Mouse (Mus musculus): ENCODE results near the gene Rab40c. TPM values are rescaled to one million over a fixed set of nuclear protein-coding genes. Genes with fewer than 3 reads are reported as not detected.
A peak's percentile ranks its signal among the peaks of the same experiment; 100 is the strongest.

Rab40c gene
- not detected in 2 replicates for polyA plus RNA-seq (2012; ENCODE audit: insufficient read depth, insufficient read length, low replicate concordance, missing spikeins)

- TF ChIP-seq CTCF (IDR thresholded peaks at IDR 0.05; ENCODE audit: insufficient read depth, low read depth, low read length): no peak
- no peak for TF ChIP-seq POLR2A (IDR thresholded peaks at IDR 0.05; ENCODE audit: insufficient read depth, low read depth, low read length)
- Histone ChIP-seq H3K4me1 (ENCODE audit: control insufficient read depth, insufficient read depth, low read length) (peaks cover 10% of the 10 kb centered on the region), H3K4me3 (ENCODE audit: insufficient read depth, low read depth, low read length) (peak within 1 kb of the TSS; percentile 84), H3K27ac (ENCODE audit: insufficient read depth, low read depth, low read length) (peak within 1 kb of the TSS; percentile 90)
- under 1% methylated on average over 68 of the region's 78 CpGs for WGBS
Observed at GRCm38 (mm10) chr17:25919144-25919785, at the start of gene Rab40c. Gene Rab40c (minus strand): TSS chr17:25919727.

DNA sequence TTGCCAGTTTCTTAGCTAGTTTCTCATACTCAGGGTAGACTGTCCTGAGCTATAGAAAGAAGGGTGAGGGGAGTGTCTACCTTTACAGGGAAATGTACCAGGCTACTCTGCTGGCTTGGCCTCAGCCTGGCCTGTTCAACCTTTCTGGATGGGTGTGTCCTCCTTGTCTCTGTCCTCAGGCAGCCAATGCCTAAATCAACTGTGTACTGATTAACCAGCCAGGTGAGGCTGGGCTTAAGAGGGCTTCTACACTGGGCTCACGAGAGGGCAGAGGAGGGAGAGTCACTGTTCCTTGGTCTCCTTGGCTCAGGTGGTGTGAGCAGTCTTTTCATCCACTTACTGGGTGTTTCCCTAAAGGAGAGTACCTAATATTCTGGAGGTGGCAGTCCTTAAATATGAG is 48.6 kb upstream of the Rab40c start:
- Histone ChIP-seq H3K4me3 (ENCODE audit: insufficient read depth, low read depth, low read length) (no peak overlapping the region), H3K27ac (ENCODE audit: insufficient read depth, low read depth, low read length) (no peak overlapping the region), H3K4me1 (ENCODE audit: control insufficient read depth, insufficient read depth, low read length) (peaks cover 2% of the 10 kb centered on the region; the same call in 1 of the 2 replicates)
- 87% methylated on average over 1 of the region's 1 CpGs for WGBS
- TF ChIP-seq CTCF (IDR thresholded peaks at IDR 0.05; ENCODE audit: insufficient read depth, low read depth, low read length): no peak
- no peak for TF ChIP-seq POLR2A (IDR thresholded peaks at IDR 0.05; ENCODE audit: insufficient read depth, low read depth, low read length)

GRCm38 (mm10) chr17:25967652-25968051 is 48.1 kb upstream of the Rab40c start:
- no peak overlapping the region for H3K4me3 ChIP-seq (ENCODE audit: insufficient read depth, low read depth, low read length)
- peaks cover 2% of the 10 kb centered on the region; the same call in 1 of the 2 replicates for H3K4me1 ChIP-seq (ENCODE audit: control insufficient read depth, insufficient read depth, low read length)
- no peak overlapping the region for H3K27ac ChIP-seq (ENCODE audit: insufficient read depth, low read depth, low read length)
- TF ChIP-seq POLR2A (IDR thresholded peaks at IDR 0.05; ENCODE audit: insufficient read depth, low read depth, low read length) (no peak), CTCF (IDR thresholded peaks at IDR 0.05; ENCODE audit: insufficient read depth, low read depth, low read length) (no peak)
- WGBS: 23% methylated on average over 3 of the region's 3 CpGs

- TF ChIP-seq CTCF (IDR thresholded peaks at IDR 0.05; ENCODE audit: insufficient read depth, low read depth, low read length) (no peak), POLR2A (IDR thresholded peaks at IDR 0.05; ENCODE audit: insufficient read depth, low read depth, low read length) (no peak)
- no peak overlapping the region for H3K4me3 ChIP-seq (ENCODE audit: insufficient read depth, low read depth, low read length)
- no peak overlapping the region for H3K27ac ChIP-seq (ENCODE audit: insufficient read depth, low read depth, low read length)
- peaks cover 2% of the 10 kb centered on the region; the same call in 1 of the 2 replicates for H3K4me1 ChIP-seq (ENCODE audit: control insufficient read depth, insufficient read depth, low read length)
- 64% methylated on average over 7 of the region's 7 CpGs for WGBS
Observed at GRCm38 (mm10) chr17:25964271-25964670, 44.7 kb upstream of the Rab40c start.

DNA sequence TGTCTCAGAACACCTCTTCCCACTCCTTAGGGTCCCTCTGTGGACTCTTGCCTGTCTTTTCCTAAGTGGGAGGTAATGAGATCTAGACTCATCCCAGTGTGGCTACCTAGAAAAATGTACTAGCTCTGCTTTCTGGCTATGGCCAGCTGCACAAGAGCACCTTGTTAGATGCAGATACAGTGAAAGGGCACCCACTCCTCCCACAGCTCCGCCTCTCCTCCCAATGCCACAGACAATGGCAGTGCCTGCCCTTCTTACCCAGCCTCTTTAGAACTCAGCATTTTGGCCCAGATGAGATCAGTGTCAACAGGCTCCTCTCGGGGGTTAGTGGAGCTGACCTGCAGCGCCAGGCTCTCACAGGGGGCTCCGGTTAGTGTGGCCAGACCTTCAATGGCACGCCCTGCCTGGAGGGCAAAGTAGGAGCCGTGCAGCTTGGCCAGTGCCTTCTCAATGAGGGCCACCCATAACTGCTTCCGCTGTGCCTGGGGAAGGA is 42.9 kb upstream of the Rab40c start:
- H3K4me3 ChIP-seq (ENCODE audit: insufficient read depth, low read depth, low read length): no peak overlapping the region

DNA sequence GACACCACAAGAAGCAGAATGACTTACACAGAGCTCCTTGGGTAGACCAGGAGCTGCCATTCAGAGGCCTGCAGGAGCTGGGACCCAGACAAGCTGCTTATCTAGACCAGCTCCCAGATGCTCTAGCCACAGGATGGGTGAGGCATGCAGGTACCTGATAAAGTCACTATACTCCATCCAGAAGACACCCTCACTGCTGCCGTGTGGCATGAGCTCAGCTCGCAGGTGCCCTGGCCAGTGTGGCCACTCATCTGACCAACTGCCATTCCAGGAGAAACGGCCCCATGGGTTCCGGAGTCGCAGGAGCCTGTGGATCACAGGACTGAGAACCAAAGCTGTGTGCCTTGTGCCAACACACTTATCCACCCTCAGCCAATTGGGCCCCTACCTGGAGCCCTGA is 42.0 kb upstream of the Rab40c start:
- H3K4me3 ChIP-seq (ENCODE audit: insufficient read depth, low read depth, low read length): no peak overlapping the region
- 99% methylated on average over 5 of the region's 5 CpGs for WGBS
- H3K27ac ChIP-seq (ENCODE audit: insufficient read depth, low read depth, low read length): no peak overlapping the region
- no peaks in the 10 kb centered on the region for H3K4me1 ChIP-seq (ENCODE audit: control insufficient read depth, insufficient read depth, low read length)
- no peak for TF ChIP-seq POLR2A (IDR thresholded peaks at IDR 0.05; ENCODE audit: insufficient read depth, low read depth, low read length)
- no peak for TF ChIP-seq CTCF (IDR thresholded peaks at IDR 0.05; ENCODE audit: insufficient read depth, low read depth, low read length)

More for the DNA sequence above, 42.9 kb upstream of the Rab40c start:
- WGBS: 90% methylated on average over 7 of the region's 7 CpGs
- no peak overlapping the region for H3K27ac ChIP-seq (ENCODE audit: insufficient read depth, low read depth, low read length)
- TF ChIP-seq CTCF (IDR thresholded peaks at IDR 0.05; ENCODE audit: insufficient read depth, low read depth, low read length): no peak
- TF ChIP-seq POLR2A (IDR thresholded peaks at IDR 0.05; ENCODE audit: insufficient read depth, low read depth, low read length): no peak
- H3K4me1 ChIP-seq (ENCODE audit: control insufficient read depth, insufficient read depth, low read length): no peaks in the 10 kb centered on the region

- no peak for TF ChIP-seq CTCF (IDR thresholded peaks at IDR 0.05; ENCODE audit: insufficient read depth, low read depth, low read length)
- no peak for TF ChIP-seq POLR2A (IDR thresholded peaks at IDR 0.05; ENCODE audit: insufficient read depth, low read depth, low read length)
- Histone ChIP-seq H3K27ac (ENCODE audit: insufficient read depth, low read depth, low read length) (no peak overlapping the region), H3K4me1 (ENCODE audit: control insufficient read depth, insufficient read depth, low read length) (no peaks in the 10 kb centered on the region), H3K4me3 (ENCODE audit: insufficient read depth, low read depth, low read length) (no peak overlapping the region)
- 91% methylated on average over 23 of the region's 23 CpGs for WGBS
Observed at GRCm38 (mm10) chr17:25959630-25960467, 40.3 kb upstream of the Rab40c start.

DNA sequence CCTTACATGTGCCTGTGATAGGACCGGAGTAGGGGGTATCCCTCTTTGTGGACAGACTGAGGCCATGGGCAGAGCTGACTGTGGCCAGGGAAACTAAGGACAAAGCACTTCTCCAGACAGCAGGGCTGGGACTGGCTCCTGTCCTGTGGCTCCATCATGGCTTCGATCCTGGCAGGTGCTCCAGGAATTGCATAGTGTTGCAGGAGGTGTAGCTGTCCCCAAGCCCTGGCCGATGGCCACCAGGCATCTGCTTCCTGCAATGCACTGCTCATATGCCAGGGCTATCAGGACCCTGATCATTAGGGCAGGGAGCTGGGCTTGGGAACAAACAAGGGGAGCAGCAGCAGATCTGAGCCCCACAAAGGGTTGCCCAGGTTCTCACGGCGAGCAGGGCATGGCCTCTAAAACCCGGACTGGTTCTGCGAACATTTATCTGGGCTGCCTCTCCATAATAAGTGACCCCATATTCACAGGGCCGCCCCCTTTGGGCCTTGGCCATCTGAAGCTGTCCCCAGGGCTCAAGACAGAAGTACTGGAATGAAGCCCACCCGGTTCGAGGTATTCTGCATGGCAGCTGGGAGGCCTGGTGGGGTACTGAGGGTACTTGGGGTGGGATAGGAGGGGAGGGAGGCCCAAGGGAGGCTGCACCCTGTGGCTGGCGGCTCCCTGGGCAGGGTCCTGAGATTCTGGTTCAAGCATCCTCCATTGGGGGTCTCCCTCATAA is 39.4 kb upstream of the Rab40c start:
- Histone ChIP-seq H3K4me1 (ENCODE audit: control insufficient read depth, insufficient read depth, low read length) (no peaks in the 10 kb centered on the region), H3K27ac (ENCODE audit: insufficient read depth, low read depth, low read length) (no peak overlapping the region), H3K4me3 (ENCODE audit: insufficient read depth, low read depth, low read length) (no peak overlapping the region)
- TF ChIP-seq CTCF (IDR thresholded peaks at IDR 0.05; ENCODE audit: insufficient read depth, low read depth, low read length): no peak
- no peak for TF ChIP-seq POLR2A (IDR thresholded peaks at IDR 0.05; ENCODE audit: insufficient read depth, low read depth, low read length)
- 89% methylated on average over 11 of the region's 11 CpGs for WGBS

All from olfactory bulb, adult 2 months (tissue).